Mouse (Mus musculus): Measurements from ENCODE around the gene Tor1a. TPM values are rescaled to one million over a fixed set of nuclear protein-coding genes. Genes with fewer than 3 reads are reported as not detected.
A peak's percentile ranks its signal among the peaks of the same experiment; 100 is the strongest.
"Not testable (repeated sequence)": the region's sequence is repeated elsewhere in the genome, so short reads cannot be mapped to it uniquely, and the experiment has no call there.

Tor1a gene
- polyA plus RNA-seq, 1 experiment, result 78.6 TPM

GRCm38 (mm10) chr2:30937731-30938130 is 30.0 kb downstream of the Tor1a start:
- H3K4me1 ChIP-seq (ENCODE audit: control insufficient read depth, insufficient read depth, insufficient read length, low read length), result no peaks in the 10 kb centered on the region
- H3K4me3 ChIP-seq (ENCODE audit: low read depth, low read length), result no peak overlapping the region
- H3K36me3 ChIP-seq (ENCODE audit: control insufficient read depth, insufficient read depth, low read length), result no peaks in the 10 kb centered on the region
- WGBS, result 64% methylated on average over 8 of the region's 8 CpGs
- H3K27ac ChIP-seq (ENCODE audit: insufficient read depth, low read depth, low read length), result no peak overlapping the region
- H3K27me3 ChIP-seq (ENCODE audit: control insufficient read depth, insufficient read depth, low read length), result no peaks in the 10 kb centered on the region
- TF ChIP-seq CTCF (IDR thresholded peaks at IDR 0.05; ENCODE audit: extremely low read depth, insufficient read length, insufficient replicate concordance, low read depth, low read length) (no peak), POLR2A (IDR thresholded peaks at IDR 0.05; ENCODE audit: low read depth, low read length) (no peak)

DNA sequence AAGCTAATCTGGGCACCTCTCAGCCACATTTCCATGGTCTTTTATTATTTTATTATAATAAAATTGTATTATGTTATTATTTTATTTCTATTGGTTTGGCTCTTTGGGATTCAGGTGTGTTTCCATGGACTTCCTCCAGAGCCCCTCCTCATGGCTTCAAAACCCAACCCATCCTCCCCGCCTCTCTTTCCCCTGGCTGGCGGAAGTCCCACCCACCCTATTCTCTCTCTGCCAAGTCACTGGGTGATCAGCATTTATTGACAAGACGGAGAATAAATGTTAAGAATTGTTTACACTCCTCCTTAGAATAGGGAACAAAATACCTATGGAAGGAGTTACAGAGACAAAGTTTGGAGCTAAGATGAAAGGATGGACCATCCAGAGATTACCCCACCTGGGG is 30.9 kb downstream of the Tor1a start:
- H3K4me3 ChIP-seq (ENCODE audit: low read depth, low read length), result no peak overlapping the region
- H3K27me3 ChIP-seq (ENCODE audit: control insufficient read depth, insufficient read depth, low read length), result no peaks in the 10 kb centered on the region
- 62% methylated on average over 3 of the region's 3 CpGs for whole genome bisulfite sequencing
- no peak for TF ChIP-seq POLR2A (IDR thresholded peaks at IDR 0.05; ENCODE audit: low read depth, low read length)
- no peak for TF ChIP-seq CTCF (IDR thresholded peaks at IDR 0.05; ENCODE audit: extremely low read depth, insufficient read length, insufficient replicate concordance, low read depth, low read length)
- H3K27ac ChIP-seq (ENCODE audit: insufficient read depth, low read depth, low read length), result no peak overlapping the region
- H3K4me1 ChIP-seq (ENCODE audit: control insufficient read depth, insufficient read depth, insufficient read length, low read length), result no peaks in the 10 kb centered on the region
- no peaks in the 10 kb centered on the region for H3K36me3 ChIP-seq (ENCODE audit: control insufficient read depth, insufficient read depth, low read length)

- Histone ChIP-seq H3K27me3 (ENCODE audit: control insufficient read depth, insufficient read depth, low read length) (no peaks in the 10 kb centered on the region), H3K27ac (ENCODE audit: insufficient read depth, low read depth, low read length) (no peak overlapping the region), H3K36me3 (ENCODE audit: control insufficient read depth, insufficient read depth, low read length) (no peaks in the 10 kb centered on the region), H3K4me3 (ENCODE audit: low read depth, low read length) (no peak overlapping the region), H3K4me1 (ENCODE audit: control insufficient read depth, insufficient read depth, insufficient read length, low read length) (peaks cover 7% of the 10 kb centered on the region)
- 19% methylated on average over 7 of the region's 7 CpGs for WGBS
- no peak for TF ChIP-seq POLR2A (IDR thresholded peaks at IDR 0.05; ENCODE audit: low read depth, low read length)
- peak; percentile 59; the same call in 1 of the 2 replicates for TF ChIP-seq CTCF (IDR thresholded peaks at IDR 0.05; ENCODE audit: extremely low read depth, insufficient read length, insufficient replicate concordance, low read depth, low read length)
Observed at GRCm38 (mm10) chr2:30933917-30934450, 33.7 kb downstream of the Tor1a start.

- no peak overlapping the region for H3K4me3 ChIP-seq (ENCODE audit: low read depth, low read length)
- no peak overlapping the region for H3K27ac ChIP-seq (ENCODE audit: insufficient read depth, low read depth, low read length)
- no peak for TF ChIP-seq CTCF (IDR thresholded peaks at IDR 0.05; ENCODE audit: extremely low read depth, insufficient read length, insufficient replicate concordance, low read depth, low read length)
- TF ChIP-seq POLR2A (IDR thresholded peaks at IDR 0.05; ENCODE audit: low read depth, low read length), result no peak
- no peaks in the 10 kb centered on the region for H3K27me3 ChIP-seq (ENCODE audit: control insufficient read depth, insufficient read depth, low read length)
- no peaks in the 10 kb centered on the region for H3K36me3 ChIP-seq (ENCODE audit: control insufficient read depth, insufficient read depth, low read length)
- H3K4me1 ChIP-seq (ENCODE audit: control insufficient read depth, insufficient read depth, insufficient read length, low read length), result peaks cover 13% of the 10 kb centered on the region
- WGBS, result 70% methylated on average over 6 of the region's 6 CpGs
Observed at GRCm38 (mm10) chr2:30933032-30933431, 34.7 kb downstream of the Tor1a start.

- TF ChIP-seq CTCF (IDR thresholded peaks at IDR 0.05; ENCODE audit: extremely low read depth, insufficient read length, insufficient replicate concordance, low read depth, low read length) (no peak), POLR2A (IDR thresholded peaks at IDR 0.05; ENCODE audit: low read depth, low read length) (no peak)
Observed at GRCm38 (mm10) chr2:30931922-30932321, 35.8 kb downstream of the Tor1a start.

GRCm38 (mm10) chr2:30930846-30931245 is 36.9 kb downstream of the Tor1a start:
- not testable (repeated sequence) for H3K27me3 ChIP-seq (ENCODE audit: control insufficient read depth, insufficient read depth, low read length); H3K36me3 ChIP-seq (ENCODE audit: control insufficient read depth, insufficient read depth, low read length)
- 92% methylated on average over 2 of the region's 2 CpGs for WGBS

More at GRCm38 (mm10) chr2:30931922-30932321, 35.8 kb downstream of the Tor1a start:
- H3K36me3 ChIP-seq (ENCODE audit: control insufficient read depth, insufficient read depth, low read length), result no peaks in the 10 kb centered on the region
- H3K27ac ChIP-seq (ENCODE audit: insufficient read depth, low read depth, low read length), result no peak overlapping the region
- 82% methylated on average over 3 of the region's 3 CpGs for whole genome bisulfite sequencing
- no peak overlapping the region for H3K4me3 ChIP-seq (ENCODE audit: low read depth, low read length)
- H3K4me1 ChIP-seq (ENCODE audit: control insufficient read depth, insufficient read depth, insufficient read length, low read length), result peaks cover 16% of the 10 kb centered on the region
- H3K27me3 ChIP-seq (ENCODE audit: control insufficient read depth, insufficient read depth, low read length), result no peaks in the 10 kb centered on the region

DNA sequence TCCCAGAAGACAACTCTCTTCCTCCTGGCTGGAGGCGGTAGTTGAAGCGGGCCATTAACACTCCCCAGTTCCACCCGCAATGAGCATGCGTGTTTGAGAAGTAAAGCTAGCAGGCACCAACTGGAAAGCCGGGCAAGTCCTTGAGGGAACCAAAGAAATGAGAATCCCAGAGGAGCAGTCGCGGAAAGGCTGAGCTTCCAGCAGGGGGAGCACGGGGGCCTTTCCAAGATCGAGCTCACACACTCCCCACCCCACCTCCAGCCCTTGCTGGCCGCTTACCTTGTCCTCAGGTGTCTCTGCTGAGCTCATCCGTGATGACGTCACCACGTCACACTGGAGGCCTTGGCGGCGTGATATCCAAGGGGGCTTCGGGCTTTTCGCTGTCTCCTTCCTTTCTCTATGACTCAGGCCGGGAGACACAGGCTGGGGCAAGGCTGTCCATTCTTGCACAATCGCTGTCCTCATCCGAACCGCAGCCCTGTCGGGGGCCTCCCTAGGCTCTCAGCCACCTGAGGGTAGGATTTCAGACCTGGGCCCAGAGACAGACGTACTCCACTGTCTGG is 38.2 kb downstream of the Tor1a start, which contains the start of gene Ptges:
Gene Ptges, minus strand, starts transcription at position 381 of the 563 bp plus-strand sequence.
- no peaks in the 10 kb centered on the region for H3K27me3 ChIP-seq (ENCODE audit: control insufficient read depth, insufficient read depth, low read length)
- peaks cover 16% of the 10 kb centered on the region for H3K4me1 ChIP-seq (ENCODE audit: control insufficient read depth, insufficient read depth, insufficient read length, low read length)
- peak within 1 kb of the TSS; percentile 59 for H3K4me3 ChIP-seq (ENCODE audit: low read depth, low read length)
- peak within 1 kb of the TSS; percentile 69 for H3K27ac ChIP-seq (ENCODE audit: insufficient read depth, low read depth, low read length)
- WGBS, result 2% methylated on average over 23 of the region's 23 CpGs
- H3K36me3 ChIP-seq (ENCODE audit: control insufficient read depth, insufficient read depth, low read length), result no peaks in the 10 kb centered on the region
- TF ChIP-seq CTCF (IDR thresholded peaks at IDR 0.05; ENCODE audit: extremely low read depth, insufficient read length, insufficient replicate concordance, low read depth, low read length), result peak; percentile 75
- no peak for TF ChIP-seq POLR2A (IDR thresholded peaks at IDR 0.05; ENCODE audit: low read depth, low read length)

More at GRCm38 (mm10) chr2:30930846-30931245, 36.9 kb downstream of the Tor1a start:
- peaks cover 16% of the 10 kb centered on the region for H3K4me1 ChIP-seq (ENCODE audit: control insufficient read depth, insufficient read depth, insufficient read length, low read length)
- H3K27ac ChIP-seq (ENCODE audit: insufficient read depth, low read depth, low read length); H3K4me3 ChIP-seq (ENCODE audit: low read depth, low read length): not testable (repeated sequence)

All from small intestine, adult 2 months (tissue).